Mouse (Mus musculus) hematopoietic stem cell, adult 5-6 weeks (primary cell): Measurements from ENCODE around the gene Tgtp2. TPM values are rescaled to one million over a fixed set of nuclear protein-coding genes. Genes with fewer than 3 reads are reported as not detected.
"Not testable (repeated sequence)": the region's sequence is repeated elsewhere in the genome, so short reads cannot be mapped to it uniquely, and the experiment has no call there.

Experiments
- ATAC-seq, 2 experiments: fragments of 125-278 bp in 1 of 2; replicated peaks in 1 of 2; 2 replicates each; pipeline ENCODE4 v1.8.0; 2016 to 2017; ENCODE audit warnings: inconsistent platforms in 2 of 2, mild to moderate bottlenecking in 2 of 2, moderate number of reproducible peaks in 2 of 2, low read depth in 1 of 2, moderate TSS enrichment in 1 of 2; ENCODE audit not compliant: low FRiP score in 2 of 2, poor library complexity in 2 of 2, severe bottlenecking in 2 of 2, insufficient read depth in 1 of 2, low TSS enrichment in 1 of 2
- total RNA-seq: library from RNA; stranded (forward); fragments of 172-1452, 232-1000 nt; gene quantifications from 2 replicates; pipeline ENCODE4 v1.2.3, GENCODE M21; 2017

Gene Tgtp2
- total RNA-seq, 1 experiment from 2014 or later, result 622 TPM

- no peak for ATAC-seq
These were observed 25.1 kb upstream of the Tgtp2 start for GRCm38 (mm10) chr11:49088990-49089652.

GRCm38 (mm10) chr11:49087830-49088616 lies 24.0 kb upstream of the Tgtp2 start:
- peak; percentile 43 to 53; a peak in 2 of 4 replicates for ATAC-seq

GRCm38 (mm10) chr11:49086858-49087361 lies 22.9 kb upstream of the Tgtp2 start:
- peak; percentile 11 to 25; a peak in 2 of 4 replicates for ATAC-seq

- peak; percentile 34 to 37; a peak in 1 of 4 replicates for ATAC-seq
These were observed 20.9 kb upstream of the Tgtp2 start for GRCm38 (mm10) chr11:49084875-49085274.

- ATAC-seq, result no peak
These were observed 20.4 kb upstream of the Tgtp2 start for GRCm38 (mm10) chr11:49084385-49084784.

GRCm38 (mm10) chr11:49083808-49084207 lies 19.8 kb upstream of the Tgtp2 start:
- no peak for ATAC-seq

GRCm38 (mm10) chr11:49083146-49083545 lies 19.1 kb upstream of the Tgtp2 start:
- ATAC-seq, result no peak

GRCm38 (mm10) chr11:49081886-49082285 lies 17.9 kb upstream of the Tgtp2 start:
- no peak for ATAC-seq

- ATAC-seq, result no peak
These were observed 17.4 kb upstream of the Tgtp2 start for GRCm38 (mm10) chr11:49081356-49081755.

GRCm38 (mm10) chr11:49080636-49081035 lies 16.6 kb upstream of the Tgtp2 start:
- no peak for ATAC-seq

- no peak for ATAC-seq
These were observed 14.7 kb upstream of the Tgtp2 start for GRCm38 (mm10) chr11:49078719-49079118.

GRCm38 (mm10) chr11:49077012-49077411 lies 13.0 kb upstream of the Tgtp2 start:
- ATAC-seq, result no peak

GRCm38 (mm10) chr11:49076001-49076757 lies 12.2 kb upstream of the Tgtp2 start, which contains the start of gene Ifi47:
Gene Ifi47 (plus strand): TSS chr11:49076587.
- ATAC-seq, result peak; percentile 89 to 91

- no peak for ATAC-seq
These were observed 4.4 kb upstream of the Tgtp2 start for GRCm38 (mm10) chr11:49068358-49068757.

GRCm38 (mm10) chr11:49061865-49062264 lies 2.1 kb downstream of the Tgtp2 start:
- ATAC-seq, result peak; percentile 52 to 58

- ATAC-seq, result peak; percentile 57 to 75
These were observed 3.9 kb downstream of the Tgtp2 start for GRCm38 (mm10) chr11:49060061-49060460.

GRCm38 (mm10) chr11:49051894-49052293 lies 12.1 kb downstream of the Tgtp2 start:
- not testable (repeated sequence) for ATAC-seq
